Mouse (Mus musculus) heart, embryonic 11.5 days (tissue): ENCODE data around the gene Mmgt1. TPM values are rescaled to one million over a fixed set of nuclear protein-coding genes. Genes with fewer than 3 reads are reported as not detected.

Source experiments
- ATAC-seq: fragments of 200-750 bp; cut with Nextera tagmentation; replicated peaks from 2 replicates; pipeline ENCODE4 v1.8.0; 2017; ENCODE audit warnings: moderate library complexity; ENCODE audit not compliant: insufficient number of reproducible peaks, low FRiP score, low TSS enrichment
- H3K27ac ChIP-seq: fragments of 300-500 bp; sonication (generic); 2 replicates; pipeline ENCODE4 v1.5.1; 2014; ENCODE audit warnings: mild to moderate bottlenecking, low read depth, low read length
- H3K27me3 ChIP-seq: fragments of 300-500 bp; sonication (generic); 2 replicates; pipeline ENCODE4 v1.6.1; 2014; ENCODE audit warnings: mild to moderate bottlenecking, low read length, mixed read lengths; ENCODE audit not compliant: control insufficient read depth, insufficient read depth
- H3K36me3 ChIP-seq: fragments of 300-500 bp; sonication (generic); 2 replicates; pipeline ENCODE4 v1.6.1; 2014; ENCODE audit warnings: mild to moderate bottlenecking, low read length, moderate library complexity, mixed read lengths; ENCODE audit not compliant: control insufficient read depth, insufficient read depth
- H3K4me1 ChIP-seq: fragments of 300-500 bp; sonication (generic); 2 replicates; pipeline ENCODE4 v1.6.1; 2014; ENCODE audit warnings: low read length; ENCODE audit not compliant: control insufficient read depth, insufficient read depth
- H3K4me2 ChIP-seq: fragments of 300-500 bp; sonication (generic); 2 replicates; pipeline ENCODE4 v1.6.1; 2014; ENCODE audit warnings: mild to moderate bottlenecking, moderate library complexity
- H3K4me3 ChIP-seq: fragments of 300-500 bp; sonication (generic); 2 replicates; pipeline ENCODE4 v1.5.1; 2014; ENCODE audit warnings: low read depth, low read length
- H3K9ac ChIP-seq: fragments of 300-500 bp; sonication (generic); 2 replicates; pipeline ENCODE4 v1.6.1; 2014; ENCODE audit warnings: mild to moderate bottlenecking, low read depth, low read length, moderate library complexity
- H3K9me3 ChIP-seq: fragments of 300-500 bp; sonication (generic); replicated peaks from 2 replicates; pipeline ENCODE4 v1.6.1; 2016; ENCODE audit warnings: low read length; ENCODE audit not compliant: control insufficient read depth
- WGBS: fragments of 180-500 bp; shearing (Covaris S2); extraction: QIAGEN DNeasy Blood & Tissue Kit; methylation state at CpG from one replicate; pipeline ENCODE4 v1.1.7; 2014; ENCODE audit not compliant: insufficient replicate concordance; 5-methylcytosine and 5-hydroxymethylcytosine counted together
- microRNA-seq: library from miRNA; unstranded; fragments of <30 nt; microRNA quantifications from one replicate; pipeline ENCODE4, GENCODE M21; 2016; ENCODE audit warnings: borderline number of aligned reads
- polyA plus RNA-seq: library from polyadenylated mRNA; unstranded; fragments of >200 nt; fragmentation: Nextera tagmentation; extraction: Ambion mirVana; gene quantifications from 2 replicates; pipeline ENCODE4 v1.2.1, GENCODE M21; 2014

Mmgt1 gene
- polyA plus RNA-seq, 1 experiment from 2014 or later, result 27.8 TPM

DNA sequence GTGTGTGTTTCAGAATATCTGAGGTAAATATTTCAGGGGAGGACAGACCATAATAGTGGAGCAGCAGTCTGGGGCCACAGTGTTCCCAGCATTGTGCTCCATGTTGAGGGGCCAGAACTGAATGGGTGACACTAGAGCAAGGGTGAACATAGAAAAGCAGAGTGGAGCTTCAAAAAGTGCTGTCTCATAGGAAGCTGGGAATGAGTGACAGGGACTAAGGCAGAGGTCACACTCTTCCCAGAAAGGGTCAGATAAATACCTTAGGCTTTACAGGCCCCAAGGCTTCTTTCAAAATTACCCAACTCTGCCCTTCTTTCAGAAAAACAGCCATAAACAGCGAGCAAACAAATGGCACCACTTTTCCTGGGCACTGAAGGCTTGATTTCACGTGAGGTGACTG, 8.7 kb upstream of the Mmgt1 start:
- Histone ChIP-seq H3K36me3 (no peaks in the 10 kb centered on the region), H3K4me3 (no peak overlapping the region), H3K4me1 (no peaks in the 10 kb centered on the region), H3K27ac (no peak overlapping the region), H3K4me2 (no peak overlapping the region), H3K27me3 (no peaks in the 10 kb centered on the region), H3K9ac (no peak overlapping the region), H3K9me3 (no peaks in the 10 kb centered on the region)
- WGBS, result 53% methylated on average over 2 of the region's 2 CpGs
- no peak for ATAC-seq

DNA sequence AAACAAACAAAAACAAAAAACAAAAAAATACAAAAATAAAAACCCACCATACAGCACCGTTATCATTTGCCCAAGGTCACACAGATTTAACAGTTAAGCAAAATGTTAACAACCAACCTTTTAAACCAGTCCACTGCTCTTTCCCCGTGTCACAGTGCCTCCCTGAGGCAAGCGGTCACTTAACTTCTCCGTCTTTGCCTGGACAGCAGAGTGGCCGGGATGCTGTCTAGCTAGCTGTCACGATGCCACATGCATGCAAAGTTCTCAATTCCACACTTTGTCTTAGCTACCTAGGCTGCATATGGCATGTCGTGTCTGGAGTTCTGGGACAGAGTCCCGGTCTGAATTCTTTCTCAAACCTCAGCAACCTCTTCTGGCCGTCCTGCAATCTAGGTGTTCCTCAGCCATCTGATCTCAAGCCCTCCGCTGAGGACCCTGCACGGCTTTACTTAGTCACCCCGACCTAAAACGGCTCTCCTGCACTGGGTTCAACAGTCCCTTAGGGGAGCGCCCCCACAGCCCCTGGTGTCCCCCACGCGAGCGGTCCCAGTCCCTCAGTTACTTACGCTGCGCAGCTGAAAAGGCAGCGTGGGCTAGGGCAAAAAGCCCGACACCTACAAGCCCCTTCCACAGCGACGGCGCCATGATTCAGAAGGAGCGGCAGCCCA, 516 bp downstream of the Mmgt1 start:
- H3K36me3 ChIP-seq, result no peaks in the 10 kb centered on the region
- H3K4me2 ChIP-seq, result peak overlapping the region; percentile 62
- H3K9ac ChIP-seq, result peak overlapping the region; percentile 69
- H3K4me3 ChIP-seq, result peak overlapping the region; percentile 71
- no peaks in the 10 kb centered on the region for H3K27me3 ChIP-seq
- H3K9me3 ChIP-seq, result no peaks in the 10 kb centered on the region
- no peaks in the 10 kb centered on the region for H3K4me1 ChIP-seq
- ATAC-seq, result peak; percentile 40
- WGBS, result 12% methylated on average over 25 of the region's 25 CpGs
- H3K27ac ChIP-seq, result peak overlapping the region; percentile 59

DNA sequence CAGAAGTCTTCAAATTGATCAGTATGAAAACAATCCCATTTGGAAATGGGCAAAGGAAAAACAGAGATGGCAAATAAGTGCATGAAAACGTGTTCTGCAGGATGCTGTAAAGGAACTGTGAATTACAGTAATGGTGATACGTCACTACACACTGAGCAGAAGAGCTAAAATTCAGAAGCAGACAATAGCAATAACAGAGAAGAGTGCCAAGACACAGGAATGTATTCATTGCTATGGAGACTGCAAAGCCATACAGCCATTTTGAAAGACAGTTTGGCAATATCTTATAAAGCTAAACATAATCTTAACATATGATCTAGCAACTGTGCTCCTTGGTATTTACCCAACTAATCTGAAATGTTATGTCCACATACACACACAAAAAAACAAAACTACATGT, 19.7 kb downstream of the Mmgt1 start:
- Histone ChIP-seq H3K4me1 (no peaks in the 10 kb centered on the region), H3K27me3 (no peaks in the 10 kb centered on the region), H3K4me2 (no peak overlapping the region), H3K4me3 (no peak overlapping the region), H3K27ac (no peak overlapping the region), H3K36me3 (no peaks in the 10 kb centered on the region), H3K9me3 (no peaks in the 10 kb centered on the region), H3K9ac (no peak overlapping the region)
- no peak for ATAC-seq
- 78% methylated on average over 2 of the region's 2 CpGs for WGBS

DNA sequence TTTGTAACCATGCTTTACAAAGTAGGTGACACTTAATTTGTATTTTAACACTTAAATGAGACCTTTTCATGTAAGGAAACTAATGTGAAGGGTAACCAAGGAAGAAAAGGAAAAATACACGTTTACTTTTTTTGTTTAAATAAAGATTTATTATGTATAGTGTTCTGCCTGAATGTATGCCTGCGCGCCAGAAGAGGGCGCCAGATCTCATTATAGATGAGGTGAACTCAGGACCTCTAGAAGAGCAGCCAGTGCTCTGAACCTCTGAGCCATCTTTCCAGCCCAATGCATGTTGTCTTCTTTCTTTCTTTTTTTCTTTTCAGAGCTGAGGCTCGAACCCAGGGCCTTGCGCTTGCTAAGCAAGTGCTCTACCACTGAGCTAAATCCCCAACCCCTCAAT, 25.4 kb downstream of the Mmgt1 start:
- Histone ChIP-seq H3K9me3 (no peaks in the 10 kb centered on the region), H3K9ac (no peak overlapping the region), H3K27ac (no peak overlapping the region), H3K36me3 (no peaks in the 10 kb centered on the region), H3K4me3 (no peak overlapping the region), H3K27me3 (no peaks in the 10 kb centered on the region), H3K4me1 (no peaks in the 10 kb centered on the region), H3K4me2 (no peak overlapping the region)
- no peak for ATAC-seq
- 20% methylated on average over 6 of the region's 6 CpGs for WGBS

DNA sequence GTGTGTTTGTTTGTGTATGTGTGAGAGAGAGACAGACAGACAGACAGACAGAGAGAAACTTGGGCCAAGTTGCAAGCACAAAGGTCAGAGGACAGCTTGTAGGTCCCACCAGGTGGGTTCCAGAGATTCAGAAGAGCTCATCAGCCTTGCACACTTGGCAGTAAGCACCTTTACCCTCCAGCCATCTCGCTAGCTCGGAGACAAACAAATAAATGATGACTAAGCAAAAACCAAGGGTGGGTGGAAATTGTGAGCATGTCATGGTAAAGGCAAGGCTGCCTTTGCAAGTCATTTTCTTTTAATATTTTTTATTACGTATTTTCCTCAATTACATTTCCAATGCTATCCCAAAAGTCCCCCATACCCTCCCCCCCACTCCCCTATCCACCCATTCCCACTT, 44.3 kb downstream of the Mmgt1 start:
- Histone ChIP-seq H3K4me1 (no peaks in the 10 kb centered on the region), H3K27me3 (no peaks in the 10 kb centered on the region), H3K9ac (no peak overlapping the region), H3K36me3 (no peaks in the 10 kb centered on the region), H3K27ac (no peak overlapping the region), H3K4me3 (no peak overlapping the region), H3K9me3 (no peaks in the 10 kb centered on the region), H3K4me2 (no peak overlapping the region)
- no peak for ATAC-seq
- 78% methylated on average over 3 of the region's 3 CpGs for WGBS

DNA sequence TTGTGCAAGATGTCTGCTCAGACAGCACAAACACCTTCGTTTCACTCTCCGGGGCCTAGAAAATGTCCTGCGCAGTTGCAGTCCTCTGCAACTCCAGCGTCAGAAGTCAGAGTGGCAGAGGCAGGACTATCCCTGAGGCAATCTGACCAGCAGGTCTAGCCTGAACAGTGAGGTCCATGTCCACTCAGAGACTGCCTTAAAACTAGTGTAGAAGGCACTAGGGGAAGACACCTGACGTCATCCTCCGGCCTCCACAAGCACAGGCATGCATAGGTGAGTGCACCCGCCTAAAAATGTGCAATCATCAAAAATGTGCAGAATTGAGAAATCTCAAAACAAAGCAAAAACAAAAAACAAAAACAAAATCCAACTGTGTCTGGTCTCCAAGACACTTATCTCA, 48.4 kb downstream of the Mmgt1 start, which contains the start of gene Gm648:
Gene Gm648 (minus strand): TSS at position 101 of the 400 bp plus-strand sequence.
- WGBS, result 80% methylated on average over 7 of the region's 7 CpGs
- Histone ChIP-seq H3K9ac (no peak within 1 kb of the TSS), H3K27ac (no peak within 1 kb of the TSS), H3K4me3 (no peak within 1 kb of the TSS), H3K4me1 (no peaks in the 10 kb centered on the region), H3K9me3 (no peaks in the 10 kb centered on the region), H3K36me3 (no peaks in the 10 kb centered on the region), H3K27me3 (no peaks in the 10 kb centered on the region), H3K4me2 (no peak within 1 kb of the TSS)
- ATAC-seq, result no peak

DNA sequence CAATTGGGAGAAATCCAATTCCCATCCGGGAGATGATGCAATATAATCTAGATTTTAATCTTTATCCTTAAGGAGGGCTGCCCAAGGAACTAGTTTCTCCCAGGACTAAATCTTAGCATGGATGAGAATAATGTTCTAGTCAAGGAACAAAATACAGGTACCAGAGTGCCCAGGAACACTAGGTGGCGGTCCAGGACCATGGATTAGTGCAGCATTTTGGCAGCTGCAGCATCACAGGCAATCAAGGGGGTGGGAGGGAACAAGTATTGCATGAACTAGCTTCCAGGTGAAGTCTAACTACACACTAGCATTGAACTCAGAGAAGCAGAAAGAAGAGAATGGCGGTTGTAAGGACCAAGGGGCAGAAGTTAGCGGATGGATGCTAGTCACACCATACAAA, 60.7 kb downstream of the Mmgt1 start:
- no peak overlapping the region for H3K9ac ChIP-seq
- no peaks in the 10 kb centered on the region for H3K4me1 ChIP-seq
- no peak overlapping the region for H3K4me3 ChIP-seq
- no peaks in the 10 kb centered on the region for H3K9me3 ChIP-seq
- H3K36me3 ChIP-seq, result no peaks in the 10 kb centered on the region
- ATAC-seq, result no peak
- 51% methylated on average over 4 of the region's 4 CpGs for WGBS
- no peak overlapping the region for H3K27ac ChIP-seq
- no peak overlapping the region for H3K4me2 ChIP-seq
- no peaks in the 10 kb centered on the region for H3K27me3 ChIP-seq

Small RNAs within 50 kb of the gene (microRNA-seq; reads per million reads assigned to microRNA genes)
- 0.20 reads per million for gene Mir5116

Other genes starting within 250 kb of the Mmgt1 start
- gene Smim10l2a, start 223.5 kb downstream of the Mmgt1 start, polyA plus RNA-seq, result 2.0 and 3.2 TPM in 2 replicates
- 1.5 and 1.9 TPM in 2 replicates for gene Gm2174, start 150.1 kb downstream of the Mmgt1 start, polyA plus RNA-seq
- 20.0 and 21.2 TPM in 2 replicates for gene Ints6l, start 143.2 kb downstream of the Mmgt1 start, polyA plus RNA-seq
- not detected in 2 replicates for gene Gm10477, start 73.3 kb downstream of the Mmgt1 start, polyA plus RNA-seq
- gene Gm648, start 48.5 kb downstream of the Mmgt1 start, polyA plus RNA-seq, result not detected in 2 replicates
- 4.4 and 4.7 TPM in 2 replicates for gene Slc9a6, start 11.7 kb upstream of the Mmgt1 start, polyA plus RNA-seq
- 135 and 137 TPM in 2 replicates for gene Fhl1, start 133.7 kb upstream of the Mmgt1 start, polyA plus RNA-seq
- 1.3 and 1.8 TPM in 2 replicates for gene Map7d3, start 224.3 kb upstream of the Mmgt1 start, polyA plus RNA-seq